Mouse (Mus musculus) neural tube, embryonic 14.5 days (tissue): ENCODE data around the gene Fam166b. TPM values are rescaled to one million over a fixed set of nuclear protein-coding genes. Genes with fewer than 3 reads are reported as not detected.

Source experiments
- ATAC-seq: fragments of 200-750 bp; cut with Nextera tagmentation; 2 replicates; pipeline ENCODE4 v1.8.0; 2017; ENCODE audit warnings: low read depth, mild to moderate bottlenecking, moderate TSS enrichment, moderate library complexity
- H3K27ac ChIP-seq: fragments of 300-500 bp; sonication (generic); 2 replicates; pipeline ENCODE4 v1.5.1; 2014; ENCODE audit warnings: low read depth, mild to moderate bottlenecking, control low read depth, low read length, moderate library complexity, mixed read lengths
- H3K27me3 ChIP-seq: fragments of 300-500 bp; sonication (generic); 2 replicates; pipeline ENCODE4 v1.6.1; 2014; ENCODE audit warnings: low read length; ENCODE audit not compliant: control insufficient read depth, insufficient read depth
- H3K36me3 ChIP-seq: fragments of 300-500 bp; sonication (generic); 2 replicates; pipeline ENCODE4 v1.6.1; 2014; ENCODE audit warnings: low read length, mixed read lengths; ENCODE audit not compliant: control insufficient read depth, insufficient read depth
- H3K4me1 ChIP-seq: fragments of 300-500 bp; sonication (generic); 2 replicates; pipeline ENCODE4 v1.6.1; 2014; ENCODE audit warnings: low read length; ENCODE audit not compliant: control insufficient read depth, insufficient read depth
- H3K4me2 ChIP-seq: fragments of 300-500 bp; sonication (generic); 2 replicates; pipeline ENCODE4 v1.6.1; 2014; ENCODE audit warnings: mild to moderate bottlenecking, low read depth, low read length, control low read depth
- H3K4me3 ChIP-seq: fragments of 300-500 bp; sonication (generic); 2 replicates; pipeline ENCODE4 v1.5.1; 2014; ENCODE audit warnings: low read depth, low read length, control low read depth, mixed read lengths
- H3K9ac ChIP-seq: fragments of 300-500 bp; sonication (generic); replicated peaks from 2 replicates; pipeline ENCODE4 v1.6.1; 2014; ENCODE audit warnings: low read depth, mild to moderate bottlenecking, control low read depth, low read length, mixed read lengths
- H3K9me3 ChIP-seq: fragments of 300-500 bp; sonication (generic); 2 replicates; pipeline ENCODE4 v1.6.1; 2016; ENCODE audit warnings: low read length; ENCODE audit not compliant: control insufficient read depth
- WGBS: fragments of 180-500 bp; shearing (Covaris S2); extraction: QIAGEN DNeasy Blood & Tissue Kit; methylation state at CpG from one replicate; pipeline ENCODE4 v1.1.7; 2014; 5-methylcytosine and 5-hydroxymethylcytosine counted together
- polyA plus RNA-seq: library from polyadenylated mRNA; unstranded; fragments of >200 nt; fragmentation: Nextera tagmentation; extraction: Ambion mirVana; gene quantifications from 2 replicates; pipeline ENCODE4 v1.2.1, GENCODE M21; 2014

Gene Fam166b
- polyA plus RNA-seq: 1.2 and 1.4 TPM in 2 replicates

GRCm38 (mm10) chr4:43428946-43429345, at the start of gene Fam166b:
Gene Fam166b, minus strand, starts transcription at chr4:43429134.
- Histone ChIP-seq H3K9ac (no peak within 1 kb of the TSS; the same call in 1 of the 2 replicates), H3K27me3 (no peaks in the 10 kb centered on the region), H3K4me1 (peaks cover 5% of the 10 kb centered on the region; the same call in 1 of the 2 replicates), H3K4me3 (no peak within 1 kb of the TSS), H3K36me3 (peaks cover 28% of the 10 kb centered on the region), H3K9me3 (no peaks in the 10 kb centered on the region), H3K4me2 (peak within 1 kb of the TSS; percentile 16; the same call in 1 of the 2 replicates), H3K27ac (no peak within 1 kb of the TSS)
- ATAC-seq: peak; percentile 26
- 4% methylated on average over 10 of the region's 10 CpGs for WGBS

- H3K4me3 ChIP-seq: peak overlapping the region; percentile 16; the same call in 1 of the 2 replicates
- peak; percentile 39; the same call in 1 of the 2 replicates for ATAC-seq
- peak overlapping the region; percentile 33 for H3K4me2 ChIP-seq
- H3K36me3 ChIP-seq: no peaks in the 10 kb centered on the region
- no peaks in the 10 kb centered on the region for H3K9me3 ChIP-seq
- no peaks in the 10 kb centered on the region for H3K4me1 ChIP-seq
- H3K27ac ChIP-seq: no peak overlapping the region
- H3K27me3 ChIP-seq: no peaks in the 10 kb centered on the region
- 53% methylated on average over 8 of the region's 8 CpGs for WGBS
- H3K9ac ChIP-seq: no peak overlapping the region
Observed at GRCm38 (mm10) chr4:43478534-43478858, 49.6 kb upstream of the Fam166b start.

GRCm38 (mm10) chr4:43477857-43478533, 49.1 kb upstream of the Fam166b start:
- WGBS: 16% methylated on average over 11 of the region's 11 CpGs
- peak overlapping the region; percentile 33 for H3K4me2 ChIP-seq
- peak overlapping the region; percentile 16; the same call in 1 of the 2 replicates for H3K4me3 ChIP-seq
- H3K36me3 ChIP-seq: no peaks in the 10 kb centered on the region
- no peak overlapping the region for H3K9ac ChIP-seq
- H3K27ac ChIP-seq: no peak overlapping the region
- H3K4me1 ChIP-seq: no peaks in the 10 kb centered on the region
- no peaks in the 10 kb centered on the region for H3K27me3 ChIP-seq
- no peaks in the 10 kb centered on the region for H3K9me3 ChIP-seq
- ATAC-seq: peak; percentile 96

- Histone ChIP-seq H3K9me3 (no peaks in the 10 kb centered on the region), H3K4me1 (no peaks in the 10 kb centered on the region), H3K4me2 (no peak overlapping the region), H3K27me3 (no peaks in the 10 kb centered on the region), H3K27ac (no peak overlapping the region), H3K4me3 (no peak overlapping the region), H3K9ac (no peak overlapping the region), H3K36me3 (no peaks in the 10 kb centered on the region)
- ATAC-seq: no peak
- 93% methylated on average over 6 of the region's 6 CpGs for WGBS
Observed at GRCm38 (mm10) chr4:43476604-43477003, 47.7 kb upstream of the Fam166b start.

- 79% methylated on average over 1 of the region's 1 CpGs for WGBS
- no peak overlapping the region for H3K27ac ChIP-seq
- H3K9me3 ChIP-seq: no peaks in the 10 kb centered on the region
- no peak overlapping the region for H3K9ac ChIP-seq
- no peak for ATAC-seq
- H3K36me3 ChIP-seq: no peaks in the 10 kb centered on the region
- no peaks in the 10 kb centered on the region for H3K4me1 ChIP-seq
- no peak overlapping the region for H3K4me2 ChIP-seq
- no peak overlapping the region for H3K4me3 ChIP-seq
- no peaks in the 10 kb centered on the region for H3K27me3 ChIP-seq
Observed at GRCm38 (mm10) chr4:43473636-43474035, 44.7 kb upstream of the Fam166b start.

GRCm38 (mm10) chr4:43470301-43470700, 41.4 kb upstream of the Fam166b start:
- 90% methylated on average over 10 of the region's 10 CpGs for WGBS
- Histone ChIP-seq H3K27ac (no peak overlapping the region), H3K36me3 (no peaks in the 10 kb centered on the region), H3K4me1 (no peaks in the 10 kb centered on the region), H3K4me3 (no peak overlapping the region), H3K9ac (no peak overlapping the region), H3K9me3 (no peaks in the 10 kb centered on the region), H3K4me2 (no peak overlapping the region), H3K27me3 (no peaks in the 10 kb centered on the region)
- ATAC-seq: no peak

GRCm38 (mm10) chr4:43466872-43467271, 37.9 kb upstream of the Fam166b start:
- no peaks in the 10 kb centered on the region for H3K36me3 ChIP-seq
- no peak overlapping the region for H3K4me3 ChIP-seq
- H3K27me3 ChIP-seq: no peaks in the 10 kb centered on the region
- no peak for ATAC-seq
- 95% methylated on average over 7 of the region's 7 CpGs for WGBS
- no peak overlapping the region for H3K9ac ChIP-seq
- no peaks in the 10 kb centered on the region for H3K4me1 ChIP-seq
- no peaks in the 10 kb centered on the region for H3K9me3 ChIP-seq
- no peak overlapping the region for H3K4me2 ChIP-seq
- H3K27ac ChIP-seq: no peak overlapping the region

- Histone ChIP-seq H3K4me2 (no peak overlapping the region), H3K4me1 (no peaks in the 10 kb centered on the region), H3K27ac (no peak overlapping the region), H3K36me3 (no peaks in the 10 kb centered on the region), H3K9ac (no peak overlapping the region), H3K9me3 (no peaks in the 10 kb centered on the region), H3K4me3 (no peak overlapping the region), H3K27me3 (no peaks in the 10 kb centered on the region)
- 94% methylated on average over 6 of the region's 6 CpGs for WGBS
- no peak for ATAC-seq
Observed at GRCm38 (mm10) chr4:43465935-43466334, 37.0 kb upstream of the Fam166b start.

- no peaks in the 10 kb centered on the region for H3K9me3 ChIP-seq
- no peak overlapping the region for H3K4me3 ChIP-seq
- no peak for ATAC-seq
- no peak overlapping the region for H3K4me2 ChIP-seq
- no peaks in the 10 kb centered on the region for H3K27me3 ChIP-seq
- H3K27ac ChIP-seq: no peak overlapping the region
- no peak overlapping the region for H3K9ac ChIP-seq
- WGBS: 95% methylated on average over 5 of the region's 5 CpGs
- H3K36me3 ChIP-seq: no peaks in the 10 kb centered on the region
- H3K4me1 ChIP-seq: no peaks in the 10 kb centered on the region
Observed at GRCm38 (mm10) chr4:43463102-43463501, 34.2 kb upstream of the Fam166b start.
